Mouse (Mus musculus): ENCODE results near the gene Mamstr.
"Not testable (repeated sequence)": the region's sequence is repeated elsewhere in the genome, so short reads cannot be mapped to it uniquely, and the experiment has no call there.

Gene Mamstr

GRCm38 (mm10) chr7:45649351-45649750 is 9.6 kb downstream of the Mamstr start:
- no peak for DNase-seq (ENCODE audit: low spot score in 2 of 2)

- not testable (repeated sequence) for DNase-seq (ENCODE audit: low spot score in 2 of 2)
Measured at GRCm38 (mm10) chr7:45650484-45650883, 10.7 kb downstream of the Mamstr start.

GRCm38 (mm10) chr7:45654424-45655047 is 14.8 kb downstream of the Mamstr start:
- no peak for DNase-seq (ENCODE audit: low spot score in 2 of 2)

- no peak for DNase-seq (ENCODE audit: low spot score in 2 of 2)
Measured at GRCm38 (mm10) chr7:45660746-45661478, 21.1 kb downstream of the Mamstr start.

GRCm38 (mm10) chr7:45661702-45662101 is 21.9 kb downstream of the Mamstr start:
- DNase-seq (ENCODE audit: low spot score in 2 of 2): not testable (repeated sequence)

- no peak for DNase-seq (ENCODE audit: low spot score in 2 of 2)
Measured at GRCm38 (mm10) chr7:45665303-45666138, 25.7 kb downstream of the Mamstr start.

- no peak for DNase-seq (ENCODE audit: low spot score in 2 of 2)
Measured at GRCm38 (mm10) chr7:45666161-45666560, 26.4 kb downstream of the Mamstr start, which contains the start of gene Fut2. Gene Fut2 (minus strand): TSS chr7:45666394.

GRCm38 (mm10) chr7:45667761-45668160 is 28.0 kb downstream of the Mamstr start:
- DNase-seq (ENCODE audit: low spot score in 2 of 2): no peak

GRCm38 (mm10) chr7:45668921-45669320 is 29.1 kb downstream of the Mamstr start:
- DNase-seq (ENCODE audit: low spot score in 2 of 2): no peak

- no peak for DNase-seq (ENCODE audit: low spot score in 2 of 2)
Measured at GRCm38 (mm10) chr7:45677627-45678295, 38.0 kb downstream of the Mamstr start.

GRCm38 (mm10) chr7:45678513-45678912 is 38.7 kb downstream of the Mamstr start:
- no peak for DNase-seq (ENCODE audit: low spot score in 2 of 2)

GRCm38 (mm10) chr7:45679966-45680621 is 40.3 kb downstream of the Mamstr start:
- DNase-seq (ENCODE audit: low spot score in 2 of 2): no peak

- DNase-seq (ENCODE audit: low spot score in 2 of 2): no peak
Measured at GRCm38 (mm10) chr7:45681046-45681736, 41.4 kb downstream of the Mamstr start.

GRCm38 (mm10) chr7:45682144-45683126 is 42.7 kb downstream of the Mamstr start:
- peak in 1 of 2 experiments; percentile 83 for DNase-seq (ENCODE audit: low spot score in 2 of 2)

GRCm38 (mm10) chr7:45683396-45684050 is 43.7 kb downstream of the Mamstr start, which contains the start of gene Ntn5:
Gene Ntn5 (plus strand): TSS chr7:45684022.
- DNase-seq (ENCODE audit: low spot score in 2 of 2): no peak

GRCm38 (mm10) chr7:45685811-45686210 is 46.0 kb downstream of the Mamstr start:
- DNase-seq (ENCODE audit: low spot score in 2 of 2): no peak

GRCm38 (mm10) chr7:45686841-45687240 is 47.1 kb downstream of the Mamstr start:
- no peak for DNase-seq (ENCODE audit: low spot score in 2 of 2)

GRCm38 (mm10) chr7:45689099-45689498 is 49.3 kb downstream of the Mamstr start:
- DNase-seq (ENCODE audit: low spot score in 2 of 2): no peak

- DNase-seq (ENCODE audit: low spot score in 2 of 2): no peak
Measured at GRCm38 (mm10) chr7:45689800-45690199, 50.0 kb downstream of the Mamstr start.
